Mouse (Mus musculus) thymus, adult 2 months (tissue): ENCODE data around the gene Saa4.

Experiments
- CTCF ChIP-seq: fragments of 200-500 bp; IDR thresholded peaks from 2 replicates; pipeline ENCODE4 v1.5.1; 2012; ENCODE audit warnings: mild to moderate bottlenecking, control low read depth, low read length, moderate library complexity, borderline replicate concordance; ENCODE audit not compliant: control insufficient read depth, poor library complexity, insufficient read depth; ENCODE audit errors: extremely low read depth
- POLR2A ChIP-seq: fragments of 200-500 bp; IDR thresholded peaks from 2 replicates; pipeline ENCODE4 v1.6.1; 2012; ENCODE audit warnings: mild to moderate bottlenecking, low read length, control low read depth, moderate library complexity; ENCODE audit not compliant: control insufficient read depth, poor library complexity, insufficient read depth; ENCODE audit errors: extremely low read depth

- no peak for TF ChIP-seq CTCF
- no peak for TF ChIP-seq POLR2A
These were observed 8.6 kb downstream of the Saa4 start for GRCm38 (mm10) chr7:46723849-46724248.
